Mouse (Mus musculus) heart, embryonic 13.5 days (tissue): ENCODE measurements around the gene Rassf10. TPM values are rescaled to one million over a fixed set of nuclear protein-coding genes. Genes with fewer than 3 reads are reported as not detected.
A peak's percentile ranks its signal among the peaks of the same experiment; 100 is the strongest.

ENCODE experiments used
- ATAC-seq: fragments of 200-750 bp; cut with Nextera tagmentation; 2 replicates; pipeline ENCODE4 v1.8.0; 2017; ENCODE audit warnings: moderate TSS enrichment; ENCODE audit not compliant: insufficient number of reproducible peaks, low FRiP score, low TSS enrichment; ENCODE audit errors: extremely low read depth
- H3K27ac ChIP-seq: fragments of 300-500 bp; sonication (generic); replicated peaks from 2 replicates; pipeline ENCODE4 v1.5.1; 2015; ENCODE audit warnings: moderate library complexity, mild to moderate bottlenecking, inconsistent platforms
- H3K27me3 ChIP-seq: fragments of 300-500 bp; sonication (generic); replicated peaks from 2 replicates; pipeline ENCODE4 v1.6.1; 2015; ENCODE audit warnings: mild to moderate bottlenecking, inconsistent platforms
- H3K36me3 ChIP-seq: fragments of 300-500 bp; sonication (generic); 2 replicates; pipeline ENCODE4 v1.6.1; 2015; ENCODE audit warnings: mild to moderate bottlenecking, inconsistent platforms
- H3K4me1 ChIP-seq: fragments of 300-500 bp; sonication (generic); 2 replicates; pipeline ENCODE4 v1.6.1; 2015; ENCODE audit warnings: inconsistent platforms
- H3K4me2 ChIP-seq: fragments of 300-500 bp; sonication (generic); 2 replicates; pipeline ENCODE4 v1.6.1; 2015; ENCODE audit warnings: inconsistent platforms, mild to moderate bottlenecking, moderate library complexity
- H3K4me3 ChIP-seq: fragments of 300-500 bp; sonication (generic); 2 replicates; pipeline ENCODE4 v1.5.1; 2015; ENCODE audit warnings: moderate library complexity, mild to moderate bottlenecking, inconsistent platforms
- H3K9ac ChIP-seq: fragments of 300-500 bp; sonication (generic); 2 replicates; pipeline ENCODE4 v1.6.1; 2015; ENCODE audit warnings: inconsistent platforms, mild to moderate bottlenecking, moderate library complexity
- H3K9me3 ChIP-seq: fragments of 300-500 bp; sonication (generic); 2 replicates; pipeline ENCODE4 v1.6.1; 2016; ENCODE audit warnings: inconsistent platforms
- WGBS: fragments of 180-500 bp; shearing (Covaris S2); methylation state at CpG from one replicate; pipeline ENCODE4 v1.1.7; 2015; ENCODE audit warnings: mixed read lengths; 5-methylcytosine and 5-hydroxymethylcytosine counted together
- polyA plus RNA-seq: library from polyadenylated mRNA; unstranded; fragments of >200 nt; fragmentation: Nextera tagmentation; extraction: Ambion mirVana; gene quantifications from 2 replicates; pipeline ENCODE4 v1.2.1, GENCODE M21; 2015

Gene Rassf10
- 3.1 and 3.7 TPM in 2 replicates for polyA plus RNA-seq

GRCm38 (mm10) chr7:112953777-112954291, at the start of gene Rassf10:
Gene Rassf10 (plus strand): TSS chr7:112953962.
- under 1% methylated on average over 41 of the region's 41 CpGs for WGBS
- Histone ChIP-seq H3K27ac (peak within 1 kb of the TSS; percentile 63), H3K9ac (peak within 1 kb of the TSS; percentile 83), H3K36me3 (no peaks in the 10 kb centered on the region), H3K4me1 (peaks cover 28% of the 10 kb centered on the region), H3K4me3 (peak within 1 kb of the TSS; percentile 65), H3K4me2 (peak within 1 kb of the TSS; percentile 97), H3K9me3 (no peaks in the 10 kb centered on the region), H3K27me3 (peaks cover 59% of the 10 kb centered on the region)
- ATAC-seq = peak; percentile 67

- ATAC-seq = no peak
- H3K4me3 ChIP-seq = no peak overlapping the region
- no peaks in the 10 kb centered on the region for H3K27me3 ChIP-seq
- 85% methylated on average over 5 of the region's 5 CpGs for WGBS
- peaks cover 12% of the 10 kb centered on the region; the same call in 1 of the 2 replicates for H3K4me1 ChIP-seq
- no peak overlapping the region for H3K4me2 ChIP-seq
- H3K27ac ChIP-seq = no peak overlapping the region
- peaks cover 36% of the 10 kb centered on the region for H3K36me3 ChIP-seq
- no peak overlapping the region for H3K9ac ChIP-seq
- H3K9me3 ChIP-seq = no peaks in the 10 kb centered on the region
These were observed 46.9 kb upstream of the Rassf10 start for GRCm38 (mm10) chr7:112906848-112907247.

- H3K9me3 ChIP-seq = no peaks in the 10 kb centered on the region
- H3K36me3 ChIP-seq = peaks cover 30% of the 10 kb centered on the region
- no peak overlapping the region for H3K9ac ChIP-seq
- H3K4me1 ChIP-seq = peaks cover 12% of the 10 kb centered on the region; the same call in 1 of the 2 replicates
- 69% methylated on average over 2 of the region's 2 CpGs for WGBS
- no peak overlapping the region for H3K27ac ChIP-seq
- no peak overlapping the region for H3K4me3 ChIP-seq
- no peaks in the 10 kb centered on the region for H3K27me3 ChIP-seq
- no peak for ATAC-seq
- no peak overlapping the region for H3K4me2 ChIP-seq
These were observed 46.3 kb upstream of the Rassf10 start for GRCm38 (mm10) chr7:112907468-112907867.

GRCm38 (mm10) chr7:112909164-112909563, 44.6 kb upstream of the Rassf10 start:
- Histone ChIP-seq H3K4me2 (no peak overlapping the region), H3K9ac (no peak overlapping the region), H3K27ac (no peak overlapping the region), H3K27me3 (no peaks in the 10 kb centered on the region), H3K36me3 (peaks cover 13% of the 10 kb centered on the region), H3K4me1 (peaks cover 12% of the 10 kb centered on the region; the same call in 1 of the 2 replicates), H3K9me3 (no peaks in the 10 kb centered on the region), H3K4me3 (no peak overlapping the region)
- ATAC-seq = no peak
- 63% methylated on average over 10 of the region's 10 CpGs for WGBS

GRCm38 (mm10) chr7:112912969-112913368, 40.8 kb upstream of the Rassf10 start:
- WGBS = 86% methylated on average over 3 of the region's 3 CpGs
- no peak overlapping the region for H3K4me2 ChIP-seq
- ATAC-seq = no peak
- H3K9ac ChIP-seq = no peak overlapping the region
- no peaks in the 10 kb centered on the region for H3K36me3 ChIP-seq
- H3K4me1 ChIP-seq = peaks cover 14% of the 10 kb centered on the region; the same call in 1 of the 2 replicates
- no peaks in the 10 kb centered on the region for H3K27me3 ChIP-seq
- no peaks in the 10 kb centered on the region for H3K9me3 ChIP-seq
- no peak overlapping the region for H3K27ac ChIP-seq
- H3K4me3 ChIP-seq = no peak overlapping the region

- Histone ChIP-seq H3K9me3 (no peaks in the 10 kb centered on the region), H3K27ac (no peak overlapping the region), H3K4me2 (no peak overlapping the region), H3K4me1 (peaks cover 13% of the 10 kb centered on the region), H3K36me3 (no peaks in the 10 kb centered on the region), H3K4me3 (no peak overlapping the region), H3K9ac (no peak overlapping the region), H3K27me3 (no peaks in the 10 kb centered on the region)
- ATAC-seq = no peak
- 85% methylated on average over 4 of the region's 4 CpGs for WGBS
These were observed 38.2 kb upstream of the Rassf10 start for GRCm38 (mm10) chr7:112915571-112915970.

- Histone ChIP-seq H3K9me3 (no peaks in the 10 kb centered on the region), H3K9ac (no peak overlapping the region), H3K4me1 (peaks cover 16% of the 10 kb centered on the region), H3K36me3 (no peaks in the 10 kb centered on the region), H3K27ac (no peak overlapping the region), H3K4me3 (no peak overlapping the region), H3K27me3 (no peaks in the 10 kb centered on the region; the same call in 1 of the 2 replicates), H3K4me2 (no peak overlapping the region)
- ATAC-seq = no peak
- 71% methylated on average over 10 of the region's 10 CpGs for WGBS
These were observed 36.0 kb upstream of the Rassf10 start for GRCm38 (mm10) chr7:112917613-112918278.

GRCm38 (mm10) chr7:112918279-112918991, 35.3 kb upstream of the Rassf10 start:
- WGBS = 49% methylated on average over 22 of the region's 22 CpGs
- peaks cover 17% of the 10 kb centered on the region for H3K4me1 ChIP-seq
- no peaks in the 10 kb centered on the region for H3K9me3 ChIP-seq
- peak overlapping the region; percentile 8; the same call in 1 of the 2 replicates for H3K4me3 ChIP-seq
- no peak for ATAC-seq
- peak overlapping the region; percentile 51 for H3K4me2 ChIP-seq
- peak overlapping the region; percentile 48; the same call in 1 of the 2 replicates for H3K9ac ChIP-seq
- no peaks in the 10 kb centered on the region; the same call in 1 of the 2 replicates for H3K27me3 ChIP-seq
- H3K36me3 ChIP-seq = no peaks in the 10 kb centered on the region
- H3K27ac ChIP-seq = no peak overlapping the region

GRCm38 (mm10) chr7:112919845-112920244, 33.9 kb upstream of the Rassf10 start:
- Histone ChIP-seq H3K9ac (no peak overlapping the region), H3K36me3 (no peaks in the 10 kb centered on the region), H3K27ac (no peak overlapping the region), H3K27me3 (peaks cover 7% of the 10 kb centered on the region; the same call in 1 of the 2 replicates), H3K4me1 (peaks cover 17% of the 10 kb centered on the region), H3K4me3 (no peak overlapping the region), H3K9me3 (no peaks in the 10 kb centered on the region), H3K4me2 (no peak overlapping the region)
- no peak for ATAC-seq
- WGBS = 1% methylated on average over 4 of the region's 4 CpGs

GRCm38 (mm10) chr7:112922801-112923200, 31.0 kb upstream of the Rassf10 start:
- no peaks in the 10 kb centered on the region for H3K9me3 ChIP-seq
- ATAC-seq = no peak
- H3K4me1 ChIP-seq = peaks cover 12% of the 10 kb centered on the region
- no peak overlapping the region for H3K9ac ChIP-seq
- no peak overlapping the region for H3K27ac ChIP-seq
- no peak overlapping the region for H3K4me2 ChIP-seq
- WGBS = 63% methylated on average over 4 of the region's 4 CpGs
- peaks cover 12% of the 10 kb centered on the region; the same call in 1 of the 2 replicates for H3K27me3 ChIP-seq
- H3K36me3 ChIP-seq = no peaks in the 10 kb centered on the region
- H3K4me3 ChIP-seq = no peak overlapping the region

- Histone ChIP-seq H3K36me3 (no peaks in the 10 kb centered on the region), H3K9me3 (no peaks in the 10 kb centered on the region), H3K27ac (no peak overlapping the region), H3K27me3 (peaks cover 12% of the 10 kb centered on the region; the same call in 1 of the 2 replicates), H3K4me1 (peaks cover 5% of the 10 kb centered on the region), H3K4me2 (no peak overlapping the region), H3K4me3 (no peak overlapping the region), H3K9ac (no peak overlapping the region)
- 65% methylated on average over 3 of the region's 3 CpGs for WGBS
- ATAC-seq = no peak
These were observed 30.1 kb upstream of the Rassf10 start for GRCm38 (mm10) chr7:112923712-112924111.
